Mouse (Mus musculus) forebrain, embryonic 12.5 days (tissue): ENCODE data around the gene Syngr2. TPM values are rescaled to one million over a fixed set of nuclear protein-coding genes. Genes with fewer than 3 reads are reported as not detected.

Source experiments
- ATAC-seq: fragments of 200-750 bp; cut with Nextera tagmentation; 2 replicates; pipeline ENCODE4 v1.8.0; 2017; ENCODE audit warnings: moderate TSS enrichment; ENCODE audit not compliant: low FRiP score
- H3K27ac ChIP-seq: fragments of 300-500 bp; sonication (generic); 2 replicates; pipeline ENCODE4 v1.5.1; 2016; ENCODE audit warnings: mild to moderate bottlenecking
- H3K27me3 ChIP-seq: fragments of 300-500 bp; sonication (generic); 2 replicates; pipeline ENCODE4 v1.6.1; 2016; ENCODE audit warnings: mild to moderate bottlenecking
- H3K36me3 ChIP-seq: fragments of 300-500 bp; sonication (generic); replicated peaks from 2 replicates; pipeline ENCODE4 v1.6.1; 2016; ENCODE audit warnings: mild to moderate bottlenecking
- H3K4me1 ChIP-seq: fragments of 300-500 bp; sonication (generic); 2 replicates; pipeline ENCODE4 v1.6.1; 2016
- H3K4me2 ChIP-seq: fragments of 300-500 bp; sonication (generic); 2 replicates; pipeline ENCODE4 v1.6.1; 2016; ENCODE audit warnings: mild to moderate bottlenecking, moderate library complexity
- H3K4me3 ChIP-seq: fragments of 300-500 bp; sonication (generic); replicated peaks from 2 replicates; pipeline ENCODE4 v1.5.1; 2016; ENCODE audit warnings: mild to moderate bottlenecking
- H3K9ac ChIP-seq: fragments of 300-500 bp; sonication (generic); 2 replicates; pipeline ENCODE4 v1.6.1; 2016; ENCODE audit warnings: mild to moderate bottlenecking
- H3K9me3 ChIP-seq: fragments of 300-500 bp; sonication (generic); 2 replicates; pipeline ENCODE4 v1.6.1; 2016
- WGBS: fragments of 180-500 bp; shearing (Covaris S2); methylation state at CpG from one replicate; pipeline ENCODE4 v1.1.7; 2016; 5-methylcytosine and 5-hydroxymethylcytosine counted together
- polyA plus RNA-seq: library from polyadenylated mRNA; unstranded; fragments of >200 nt; fragmentation: Nextera tagmentation; extraction: Ambion mirVana; gene quantifications from 2 replicates; pipeline ENCODE4 v1.2.1, GENCODE M21; 2016

Syngr2 gene
- polyA plus RNA-seq, 1 experiment from 2014 or later, result 25.5 TPM

GRCm38 (mm10) chr11:117774925-117775324 is 34.5 kb upstream of the Syngr2 start:
- Histone ChIP-seq H3K9me3 (no peaks in the 10 kb centered on the region), H3K4me1 (peaks cover 17% of the 10 kb centered on the region)
- 93% methylated on average over 10 of the region's 10 CpGs for WGBS

DNA sequence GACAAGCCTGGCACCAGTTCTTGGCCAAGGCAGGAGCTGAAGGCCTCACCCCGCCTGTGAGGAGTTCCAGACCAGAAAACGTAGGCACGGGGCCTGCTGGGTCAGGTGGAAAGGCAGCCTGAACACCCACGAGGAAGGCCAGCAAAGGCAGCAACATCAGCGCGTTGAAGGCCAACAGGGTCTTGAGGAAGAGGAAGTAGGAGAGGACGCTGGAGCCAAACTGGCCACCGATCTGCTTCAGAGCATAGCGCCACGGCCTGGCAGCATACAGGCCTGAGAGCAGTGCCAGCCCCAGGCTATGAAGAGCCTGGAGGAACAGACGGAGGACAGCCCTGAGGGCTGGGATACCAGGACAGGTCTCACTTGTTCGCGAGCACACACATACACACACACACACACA is 33.9 kb upstream of the Syngr2 start:
- Histone ChIP-seq H3K27me3 (peaks cover 29% of the 10 kb centered on the region), H3K9ac (no peak overlapping the region), H3K36me3 (no peaks in the 10 kb centered on the region), H3K4me2 (no peak overlapping the region), H3K4me1 (peaks cover 19% of the 10 kb centered on the region), H3K4me3 (no peak overlapping the region), H3K27ac (no peak overlapping the region), H3K9me3 (no peaks in the 10 kb centered on the region)
- no peak for ATAC-seq
- 92% methylated on average over 10 of the region's 13 CpGs for WGBS

More at GRCm38 (mm10) chr11:117774925-117775324, 34.5 kb upstream of the Syngr2 start:
- ATAC-seq, result no peak
- Histone ChIP-seq H3K27ac (no peak overlapping the region), H3K9ac (no peak overlapping the region), H3K27me3 (peaks cover 23% of the 10 kb centered on the region), H3K36me3 (0 out of 2 replicates have a peak, but pooled peaks cover 1% of the 10 kb centered on the region), H3K4me3 (no peak overlapping the region), H3K4me2 (no peak overlapping the region)

GRCm38 (mm10) chr11:117776085-117776792 is 33.2 kb upstream of the Syngr2 start:
- peaks cover 36% of the 10 kb centered on the region for H3K27me3 ChIP-seq
- H3K9ac ChIP-seq, result no peak overlapping the region
- 93% methylated on average over 14 of the region's 14 CpGs for WGBS
- H3K27ac ChIP-seq, result no peak overlapping the region
- no peaks in the 10 kb centered on the region for H3K36me3 ChIP-seq
- H3K4me3 ChIP-seq, result no peak overlapping the region
- H3K9me3 ChIP-seq, result no peaks in the 10 kb centered on the region
- H3K4me1 ChIP-seq, result peaks cover 26% of the 10 kb centered on the region
- no peak overlapping the region for H3K4me2 ChIP-seq
- ATAC-seq, result no peak

DNA sequence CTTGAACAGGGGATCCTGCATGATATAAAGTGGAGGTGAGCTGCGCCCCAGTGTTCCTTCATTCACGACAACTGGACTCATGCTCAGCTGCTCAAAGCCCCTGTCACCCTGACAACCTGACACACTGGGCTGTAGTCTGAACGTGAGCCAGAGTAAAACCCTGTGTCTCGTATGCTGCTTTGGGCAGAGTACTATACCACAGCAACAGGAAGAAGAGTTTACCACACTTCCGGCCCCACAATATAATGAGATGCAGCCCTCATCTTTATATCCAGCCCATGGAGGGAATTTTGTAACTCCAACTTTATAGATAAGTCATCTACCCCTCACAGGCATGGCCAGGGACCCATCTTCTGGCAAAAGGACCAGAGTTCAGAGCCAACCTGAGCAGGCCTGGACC is 32.4 kb upstream of the Syngr2 start:
- no peak overlapping the region for H3K4me2 ChIP-seq
- peaks cover 30% of the 10 kb centered on the region for H3K4me1 ChIP-seq
- H3K4me3 ChIP-seq, result no peak overlapping the region
- H3K36me3 ChIP-seq, result no peaks in the 10 kb centered on the region
- H3K9me3 ChIP-seq, result no peaks in the 10 kb centered on the region
- 89% methylated on average over 5 of the region's 5 CpGs for WGBS
- peaks cover 45% of the 10 kb centered on the region for H3K27me3 ChIP-seq
- H3K9ac ChIP-seq, result no peak overlapping the region
- ATAC-seq, result no peak
- H3K27ac ChIP-seq, result no peak overlapping the region

DNA sequence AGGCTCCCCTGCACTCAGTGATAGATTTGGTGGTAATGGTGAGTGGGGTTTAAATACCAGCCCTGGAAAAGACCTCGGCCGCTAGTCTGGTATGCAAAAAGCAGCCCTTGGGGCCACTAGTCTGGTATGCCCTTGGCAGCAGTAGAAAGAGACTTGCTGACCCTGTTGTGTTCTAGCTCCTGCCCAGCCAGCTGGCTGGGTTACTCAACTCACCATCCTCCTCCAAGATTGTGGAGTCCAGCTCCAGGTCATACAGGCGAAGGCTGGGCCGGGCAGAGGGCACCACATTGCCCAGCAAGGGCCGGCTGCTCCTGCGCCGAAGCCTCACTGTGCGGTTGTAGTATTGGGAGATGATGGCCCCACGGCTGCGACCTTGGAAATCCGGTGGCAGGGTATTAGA is 31.4 kb upstream of the Syngr2 start:
- H3K9ac ChIP-seq, result no peak overlapping the region
- H3K4me2 ChIP-seq, result no peak overlapping the region
- H3K36me3 ChIP-seq, result no peaks in the 10 kb centered on the region
- H3K27ac ChIP-seq, result no peak overlapping the region
- H3K9me3 ChIP-seq, result no peaks in the 10 kb centered on the region
- peaks cover 54% of the 10 kb centered on the region for H3K27me3 ChIP-seq
- H3K4me3 ChIP-seq, result no peak overlapping the region
- 93% methylated on average over 11 of the region's 11 CpGs for WGBS
- H3K4me1 ChIP-seq, result peaks cover 33% of the 10 kb centered on the region
- no peak for ATAC-seq

DNA sequence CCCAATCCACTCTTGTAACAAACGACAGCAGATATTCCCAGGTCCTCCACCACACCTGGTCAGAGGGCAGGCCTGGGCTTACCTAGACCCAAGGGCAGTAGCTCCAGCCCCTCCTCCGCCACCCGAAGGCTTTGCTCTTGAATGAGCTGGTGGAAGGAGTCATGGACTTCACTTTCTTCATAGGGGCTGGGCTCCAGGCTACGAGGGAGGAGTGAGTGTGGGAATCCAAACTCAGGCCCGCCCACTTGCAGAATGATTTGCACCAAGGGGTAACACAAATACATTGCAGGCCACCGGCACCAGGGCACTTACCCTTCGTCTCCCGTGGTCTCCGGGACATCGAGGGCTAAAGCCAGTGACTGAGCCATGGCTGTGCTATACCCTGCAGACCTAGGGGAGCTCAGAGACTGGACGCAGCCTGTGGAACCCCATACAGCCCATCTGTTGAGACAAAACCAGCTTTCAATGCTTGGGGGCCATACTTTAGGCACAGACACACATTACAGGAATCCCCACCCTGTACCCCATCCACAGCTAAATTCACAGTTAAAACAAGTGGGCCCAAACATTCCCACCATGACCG is 30.5 kb upstream of the Syngr2 start:
- Histone ChIP-seq H3K4me1 (peaks cover 41% of the 10 kb centered on the region), H3K9ac (no peak overlapping the region), H3K9me3 (no peaks in the 10 kb centered on the region), H3K27ac (0 out of 2 replicates have a peak overlapping the region, but pooled peaks have one; percentile 21), H3K4me2 (peak overlapping the region; percentile 56; the same call in 1 of the 2 replicates), H3K27me3 (peaks cover 63% of the 10 kb centered on the region), H3K36me3 (no peaks in the 10 kb centered on the region), H3K4me3 (peak overlapping the region; percentile 33; the same call in 1 of the 2 replicates)
- WGBS, result 72% methylated on average over 12 of the region's 12 CpGs
- no peak for ATAC-seq

GRCm38 (mm10) chr11:117779434-117780198 is 29.9 kb upstream of the Syngr2 start:
- no peaks in the 10 kb centered on the region for H3K36me3 ChIP-seq
- peak overlapping the region; percentile 56 for H3K4me2 ChIP-seq
- H3K4me1 ChIP-seq, result peaks cover 41% of the 10 kb centered on the region
- ATAC-seq, result 0 out of 2 replicates have a peak, but pooled peaks have one; percentile 10
- H3K4me3 ChIP-seq, result peak overlapping the region; percentile 33
- 6% methylated on average over 38 of the region's 38 CpGs for WGBS
- H3K27ac ChIP-seq, result peak overlapping the region; percentile 31; the same call in 1 of the 2 replicates
- peaks cover 70% of the 10 kb centered on the region for H3K27me3 ChIP-seq
- H3K9me3 ChIP-seq, result no peaks in the 10 kb centered on the region
- H3K9ac ChIP-seq, result peak overlapping the region; percentile 33

GRCm38 (mm10) chr11:117780199-117780515 is 29.3 kb upstream of the Syngr2 start:
- 2% methylated on average over 17 of the region's 17 CpGs for WGBS
- no peak overlapping the region; the same call in 1 of the 2 replicates for H3K27ac ChIP-seq
- H3K9ac ChIP-seq, result peak overlapping the region; percentile 33
- peaks cover 76% of the 10 kb centered on the region for H3K27me3 ChIP-seq
- no peaks in the 10 kb centered on the region for H3K9me3 ChIP-seq
- H3K4me3 ChIP-seq, result peak overlapping the region; percentile 33
- H3K4me2 ChIP-seq, result peak overlapping the region; percentile 56
- peaks cover 41% of the 10 kb centered on the region for H3K4me1 ChIP-seq
- no peaks in the 10 kb centered on the region for H3K36me3 ChIP-seq
- ATAC-seq, result 0 out of 2 replicates have a peak, but pooled peaks have one; percentile 21

DNA sequence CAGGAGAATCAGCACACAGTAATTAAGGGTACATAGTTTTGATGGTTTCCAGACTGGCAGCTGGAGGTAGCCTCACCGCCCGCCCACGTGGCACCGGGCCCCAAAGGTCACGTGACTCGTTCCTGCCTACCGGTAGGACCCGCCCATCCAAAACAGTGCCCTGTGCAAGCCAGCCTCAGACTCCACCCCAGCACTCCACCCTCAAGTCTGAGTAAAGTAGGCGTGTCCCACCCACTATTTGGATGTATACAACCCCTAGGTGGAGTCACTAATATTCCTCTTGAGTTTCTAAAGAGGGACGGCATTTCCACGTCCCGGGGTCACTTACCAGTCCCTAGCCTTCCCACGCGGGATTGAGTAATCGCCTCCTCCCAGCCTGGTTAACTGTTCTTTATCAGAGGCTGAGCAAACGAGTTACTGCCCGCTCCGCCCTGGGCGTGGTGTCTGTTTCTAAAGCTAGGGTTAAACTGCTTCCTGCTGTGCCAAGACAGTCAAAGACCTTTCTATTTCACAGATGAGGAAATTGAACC is 28.8 kb upstream of the Syngr2 start:
- ATAC-seq, result no peak; the same call in 1 of the 2 replicates
- no peak overlapping the region for H3K27ac ChIP-seq
- peaks cover 41% of the 10 kb centered on the region for H3K4me1 ChIP-seq
- no peaks in the 10 kb centered on the region for H3K9me3 ChIP-seq
- H3K4me3 ChIP-seq, result peak overlapping the region; percentile 33
- peaks cover 77% of the 10 kb centered on the region for H3K27me3 ChIP-seq
- peak overlapping the region; percentile 56 for H3K4me2 ChIP-seq
- no peaks in the 10 kb centered on the region for H3K36me3 ChIP-seq
- H3K9ac ChIP-seq, result peak overlapping the region; percentile 33
- 3% methylated on average over 19 of the region's 19 CpGs for WGBS

GRCm38 (mm10) chr11:117781199-117781821 is 28.2 kb upstream of the Syngr2 start:
- Histone ChIP-seq H3K36me3 (no peaks in the 10 kb centered on the region), H3K9ac (no peak overlapping the region), H3K4me3 (peak overlapping the region; percentile 33; the same call in 1 of the 2 replicates), H3K27ac (0 out of 2 replicates have a peak overlapping the region, but pooled peaks have one; percentile 42), H3K4me2 (peak overlapping the region; percentile 56; the same call in 1 of the 2 replicates), H3K9me3 (no peaks in the 10 kb centered on the region), H3K27me3 (peaks cover 79% of the 10 kb centered on the region), H3K4me1 (peaks cover 43% of the 10 kb centered on the region)
- 24% methylated on average over 18 of the region's 18 CpGs for WGBS
- no peak for ATAC-seq

- H3K36me3 ChIP-seq, result no peaks in the 10 kb centered on the region
- WGBS, result 33% methylated on average over 24 of the region's 24 CpGs
- no peak for ATAC-seq
- H3K4me3 ChIP-seq, result peak within 1 kb of the TSS; percentile 33
- H3K4me1 ChIP-seq, result peaks cover 44% of the 10 kb centered on the region
- peak within 1 kb of the TSS; percentile 50 for H3K9ac ChIP-seq
- H3K27me3 ChIP-seq, result peaks cover 79% of the 10 kb centered on the region
- peak within 1 kb of the TSS; percentile 62 for H3K4me2 ChIP-seq
- no peaks in the 10 kb centered on the region for H3K9me3 ChIP-seq
- peak within 1 kb of the TSS; percentile 42; the same call in 1 of the 2 replicates for H3K27ac ChIP-seq
Observed at GRCm38 (mm10) chr11:117781993-117782704, 27.3 kb upstream of the Syngr2 start, which contains the start of the genes Tmc8 and Tmc6. Gene Tmc8 (plus strand): TSS chr11:117782076. Gene Tmc6 (minus strand): TSS chr11:117782198.
